Mouse (Mus musculus) neural tube, embryonic 14.5 days (tissue): ENCODE data around the gene Clec2g. TPM values are rescaled to one million over a fixed set of nuclear protein-coding genes. Genes with fewer than 3 reads are reported as not detected.
"Not testable (repeated sequence)": the region's sequence is repeated elsewhere in the genome, so short reads cannot be mapped to it uniquely, and the experiment has no call there.

Experiments used
- ATAC-seq: fragments of 200-750 bp; cut with Nextera tagmentation; 2 replicates; pipeline ENCODE4 v1.8.0; 2017; ENCODE audit warnings: low read depth, mild to moderate bottlenecking, moderate TSS enrichment, moderate library complexity
- H3K27ac ChIP-seq: fragments of 300-500 bp; sonication (generic); 2 replicates; pipeline ENCODE4 v1.5.1; 2014; ENCODE audit warnings: low read depth, mild to moderate bottlenecking, control low read depth, low read length, moderate library complexity, mixed read lengths
- H3K27me3 ChIP-seq: fragments of 300-500 bp; sonication (generic); 2 replicates; pipeline ENCODE4 v1.6.1; 2014; ENCODE audit warnings: low read length; ENCODE audit not compliant: control insufficient read depth, insufficient read depth
- H3K36me3 ChIP-seq: fragments of 300-500 bp; sonication (generic); 2 replicates; pipeline ENCODE4 v1.6.1; 2014; ENCODE audit warnings: low read length, mixed read lengths; ENCODE audit not compliant: control insufficient read depth, insufficient read depth
- H3K4me1 ChIP-seq: fragments of 300-500 bp; sonication (generic); 2 replicates; pipeline ENCODE4 v1.6.1; 2014; ENCODE audit warnings: low read length; ENCODE audit not compliant: control insufficient read depth, insufficient read depth
- H3K4me2 ChIP-seq: fragments of 300-500 bp; sonication (generic); 2 replicates; pipeline ENCODE4 v1.6.1; 2014; ENCODE audit warnings: mild to moderate bottlenecking, low read depth, low read length, control low read depth
- H3K4me3 ChIP-seq: fragments of 300-500 bp; sonication (generic); 2 replicates; pipeline ENCODE4 v1.5.1; 2014; ENCODE audit warnings: low read depth, low read length, control low read depth, mixed read lengths
- H3K9ac ChIP-seq: fragments of 300-500 bp; sonication (generic); replicated peaks from 2 replicates; pipeline ENCODE4 v1.6.1; 2014; ENCODE audit warnings: low read depth, mild to moderate bottlenecking, control low read depth, low read length, mixed read lengths
- H3K9me3 ChIP-seq: fragments of 300-500 bp; sonication (generic); 2 replicates; pipeline ENCODE4 v1.6.1; 2016; ENCODE audit warnings: low read length; ENCODE audit not compliant: control insufficient read depth
- WGBS: fragments of 180-500 bp; shearing (Covaris S2); extraction: QIAGEN DNeasy Blood & Tissue Kit; methylation state at CpG from one replicate; pipeline ENCODE4 v1.1.7; 2014; 5-methylcytosine and 5-hydroxymethylcytosine counted together
- polyA plus RNA-seq: library from polyadenylated mRNA; unstranded; fragments of >200 nt; fragmentation: Nextera tagmentation; extraction: Ambion mirVana; gene quantifications from 2 replicates; pipeline ENCODE4 v1.2.1, GENCODE M21; 2014

Clec2g gene
- polyA plus RNA-seq, result not detected in 2 replicates

DNA sequence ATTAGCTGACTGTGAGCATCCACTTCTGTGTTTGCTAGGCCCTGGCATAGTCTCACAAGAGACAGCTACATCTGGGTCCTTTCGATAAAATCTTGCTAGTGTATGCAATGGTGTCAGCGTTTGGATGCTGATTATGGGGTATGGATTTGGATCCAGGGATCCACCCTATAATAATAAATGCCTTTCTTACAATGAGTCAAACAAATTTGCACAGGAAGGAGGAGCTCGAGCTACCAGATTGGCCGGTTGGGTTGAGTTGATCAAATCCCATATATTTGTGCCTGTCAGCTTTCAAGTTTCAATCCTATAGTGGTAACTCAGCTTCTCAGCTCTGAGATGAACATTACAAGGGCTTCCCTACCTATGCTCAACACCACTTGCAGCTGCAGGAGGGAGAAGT, at the start of gene Clec2g:
Gene Clec2g (plus strand): TSS at position 301 of the 400 bp plus-strand sequence.
- H3K4me2 ChIP-seq, H3K9me3 ChIP-seq, ATAC-seq, H3K4me3 ChIP-seq, H3K36me3 ChIP-seq, H3K9ac ChIP-seq, H3K27ac ChIP-seq, H3K27me3 ChIP-seq, H3K4me1 ChIP-seq: not testable (repeated sequence)
- 97% methylated on average over 4 of the region's 4 CpGs for WGBS

DNA sequence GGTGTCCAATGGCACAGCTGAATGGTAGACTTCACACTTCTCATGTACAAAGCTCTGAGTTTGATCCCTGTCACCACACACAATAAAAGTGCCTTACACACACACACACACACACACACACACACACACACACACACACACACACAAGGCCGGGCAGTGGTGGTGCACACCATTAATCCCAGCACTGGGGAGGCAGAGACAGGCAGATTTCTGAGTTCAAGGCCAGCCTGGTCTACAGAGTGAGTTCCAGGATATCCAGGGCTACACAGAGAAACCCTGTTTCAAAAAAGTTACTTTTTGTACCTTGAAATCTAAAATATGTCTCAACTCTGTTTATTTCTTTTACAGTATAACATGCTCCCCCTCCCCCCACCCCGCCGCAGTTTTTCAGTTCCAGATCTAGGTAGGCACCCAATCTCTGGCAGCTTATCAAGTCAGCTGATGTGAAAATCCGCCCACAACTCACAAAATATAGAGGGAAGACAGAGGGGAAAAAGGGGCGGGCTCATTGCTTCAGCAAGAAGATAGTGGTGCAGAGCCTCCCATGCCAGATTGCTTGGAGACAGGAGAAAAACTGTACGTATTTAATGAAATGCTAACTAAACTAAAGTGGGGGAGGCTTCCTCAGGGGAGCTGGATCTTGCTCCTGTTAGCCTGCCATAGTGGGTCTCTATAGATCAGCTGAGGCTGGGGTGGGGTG, 46.9 kb upstream of the Clec2g start, which contains the start of gene Clec2i:
Gene Clec2i (plus strand): TSS at position 498 of the 700 bp plus-strand sequence.
- H3K4me3 ChIP-seq, H3K36me3 ChIP-seq, ATAC-seq, H3K4me2 ChIP-seq, H3K27me3 ChIP-seq, H3K4me1 ChIP-seq, H3K9ac ChIP-seq, H3K9me3 ChIP-seq, H3K27ac ChIP-seq: not testable (repeated sequence)
- 88% methylated on average over 6 of the region's 6 CpGs for WGBS

DNA sequence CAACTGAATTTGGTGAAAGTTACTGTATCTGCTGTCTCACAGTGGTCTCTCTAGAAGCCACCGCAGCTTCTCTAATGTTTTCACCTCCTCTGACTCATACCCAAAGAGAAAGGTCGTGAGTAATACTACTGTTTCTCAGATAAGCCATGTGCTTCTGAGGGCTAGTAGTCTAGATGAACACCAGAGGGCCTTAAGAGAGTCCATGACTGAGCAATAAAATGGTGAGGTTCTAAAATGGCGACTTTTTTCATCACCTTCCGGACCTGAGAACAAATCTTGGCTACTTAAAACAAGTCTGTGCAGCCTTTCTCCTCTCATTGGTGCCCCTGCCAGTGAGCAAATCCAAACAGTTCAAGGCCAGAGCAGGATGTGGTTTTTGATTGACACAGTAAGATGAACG, 45.3 kb upstream of the Clec2g start:
- H3K27me3 ChIP-seq, result no peaks in the 10 kb centered on the region
- H3K4me3 ChIP-seq, result no peak overlapping the region
- 84% methylated on average over 5 of the region's 5 CpGs for WGBS
- H3K4me2 ChIP-seq, result no peak overlapping the region
- no peak for ATAC-seq
- no peak overlapping the region for H3K27ac ChIP-seq
- no peak overlapping the region for H3K9ac ChIP-seq
- no peaks in the 10 kb centered on the region for H3K9me3 ChIP-seq
- no peaks in the 10 kb centered on the region for H3K4me1 ChIP-seq
- H3K36me3 ChIP-seq, result no peaks in the 10 kb centered on the region

DNA sequence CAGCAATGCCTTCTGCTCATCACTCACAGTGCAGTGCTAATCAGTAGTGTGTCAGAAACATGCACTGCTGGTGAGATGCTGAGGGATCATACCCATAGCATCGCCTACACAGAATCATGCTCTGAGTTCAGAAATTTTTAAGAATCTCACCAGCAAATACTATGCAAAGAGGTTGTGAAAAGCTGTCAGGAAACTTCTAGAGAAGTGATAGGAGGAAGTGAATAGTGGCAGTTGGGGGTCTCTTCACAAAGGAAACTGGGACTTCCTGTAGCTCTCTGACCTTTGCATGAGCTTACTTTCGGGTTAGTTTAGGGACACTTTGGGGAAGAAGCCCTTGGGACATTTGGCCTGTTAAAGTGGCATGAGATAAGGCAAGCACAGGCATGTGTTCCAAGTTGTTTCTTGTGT, 43.2 kb upstream of the Clec2g start, which contains the start of gene BC035044:
Gene BC035044 (minus strand): TSS at position 179 of the 408 bp plus-strand sequence.
- Histone ChIP-seq H3K9me3 (no peaks in the 10 kb centered on the region), H3K27ac (no peak within 1 kb of the TSS), H3K36me3 (no peaks in the 10 kb centered on the region), H3K27me3 (no peaks in the 10 kb centered on the region), H3K4me2 (no peak within 1 kb of the TSS), H3K9ac (no peak within 1 kb of the TSS), H3K4me1 (no peaks in the 10 kb centered on the region), H3K4me3 (no peak within 1 kb of the TSS)
- 84% methylated on average over 2 of the region's 2 CpGs for WGBS
- no peak for ATAC-seq

DNA sequence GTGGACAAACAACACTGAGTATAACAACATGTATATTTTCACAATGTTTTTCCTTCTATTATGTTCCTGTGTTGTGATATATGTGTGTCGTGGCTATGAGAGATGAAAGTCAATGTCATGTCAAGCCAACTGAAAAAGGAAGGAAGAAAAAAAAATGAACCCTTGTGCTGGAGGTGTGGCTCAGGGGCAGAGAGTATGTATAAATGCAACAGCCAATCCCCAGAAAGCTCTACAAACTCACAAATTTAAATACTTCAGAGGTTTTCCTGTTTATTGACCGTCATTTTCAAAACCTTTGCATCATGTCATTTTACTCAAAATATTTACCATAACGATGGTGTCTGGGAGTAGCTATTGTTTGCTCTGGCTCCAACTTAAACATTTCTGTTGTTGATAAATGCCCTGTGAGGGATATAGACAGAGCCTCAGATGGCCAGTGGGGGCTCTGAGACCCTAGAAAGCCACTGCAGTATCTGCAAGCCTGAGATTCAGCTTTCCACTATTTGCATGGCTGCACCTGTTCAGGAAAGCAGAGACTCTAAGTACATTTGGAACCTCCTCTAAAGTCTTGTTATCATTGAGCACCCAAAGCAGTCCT, 38.7 kb upstream of the Clec2g start:
- H3K9ac ChIP-seq, result no peak overlapping the region
- no peaks in the 10 kb centered on the region for H3K27me3 ChIP-seq
- H3K9me3 ChIP-seq, result no peaks in the 10 kb centered on the region
- no peak for ATAC-seq
- H3K4me3 ChIP-seq, result no peak overlapping the region
- H3K4me2 ChIP-seq, result no peak overlapping the region
- H3K27ac ChIP-seq, result no peak overlapping the region
- WGBS, result 85% methylated on average over 3 of the region's 3 CpGs
- H3K36me3 ChIP-seq, result no peaks in the 10 kb centered on the region
- H3K4me1 ChIP-seq, result no peaks in the 10 kb centered on the region

DNA sequence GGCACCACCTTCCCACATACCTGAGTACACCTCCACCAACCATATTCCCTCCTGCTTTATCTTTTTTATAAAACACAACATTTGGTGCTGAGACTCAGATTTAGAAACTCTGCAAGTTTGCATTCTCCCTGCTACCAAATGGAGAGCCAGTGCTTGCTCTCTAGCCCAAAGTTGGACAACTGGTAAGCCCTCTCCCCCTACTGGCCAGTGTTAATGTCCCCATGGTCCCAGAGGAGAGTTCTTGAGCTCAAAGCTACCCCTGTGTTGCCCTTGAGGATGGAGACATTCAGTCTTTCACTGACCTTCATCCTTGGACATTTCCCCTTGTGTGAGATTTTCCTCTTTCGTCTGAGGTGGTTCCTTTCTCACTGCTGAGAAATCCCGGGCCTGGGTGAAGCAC, 34.1 kb upstream of the Clec2g start:
- ATAC-seq, result no peak
- 79% methylated on average over 2 of the region's 2 CpGs for WGBS
- Histone ChIP-seq H3K27ac (no peak overlapping the region), H3K4me2 (no peak overlapping the region), H3K36me3 (no peaks in the 10 kb centered on the region), H3K9me3 (no peaks in the 10 kb centered on the region), H3K4me1 (no peaks in the 10 kb centered on the region), H3K27me3 (no peaks in the 10 kb centered on the region), H3K9ac (no peak overlapping the region), H3K4me3 (no peak overlapping the region)

DNA sequence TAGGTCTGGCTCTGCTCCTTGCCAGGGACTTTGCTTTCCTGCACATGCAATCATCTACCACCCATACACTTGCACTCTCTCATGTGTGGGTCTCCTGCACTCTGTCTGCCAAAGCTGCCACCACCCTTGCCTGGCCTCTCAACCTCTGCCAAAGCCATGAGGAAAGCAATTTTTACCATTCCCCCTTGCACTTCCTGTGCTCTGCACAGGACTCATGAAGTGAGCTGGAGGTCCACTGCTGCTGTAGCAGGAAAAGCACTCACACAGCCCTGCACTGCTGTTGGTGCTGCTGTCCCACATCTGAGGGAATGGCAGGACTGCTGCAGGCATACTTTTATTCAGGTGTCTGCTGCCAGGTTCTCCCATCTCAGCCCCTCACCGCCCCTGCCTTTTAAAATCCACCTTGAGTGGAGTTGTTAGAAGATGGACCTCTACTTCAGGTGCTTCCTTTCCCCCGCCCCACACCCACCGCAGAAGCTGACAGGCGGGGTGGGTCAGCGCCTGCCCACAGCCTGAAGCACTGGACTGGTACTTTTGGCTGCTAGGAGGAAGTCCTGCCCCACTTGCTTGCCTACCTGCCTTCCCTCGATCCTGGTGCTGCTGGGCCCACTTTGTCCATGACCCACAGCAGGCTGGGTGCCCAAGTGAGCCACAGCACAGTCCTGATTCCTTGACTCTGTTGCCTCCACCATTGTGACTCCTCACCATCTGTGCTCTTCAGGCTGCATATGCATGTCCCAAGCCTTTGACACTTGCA, 33.2 kb upstream of the Clec2g start:
- not testable (repeated sequence) for H3K4me1 ChIP-seq

DNA sequence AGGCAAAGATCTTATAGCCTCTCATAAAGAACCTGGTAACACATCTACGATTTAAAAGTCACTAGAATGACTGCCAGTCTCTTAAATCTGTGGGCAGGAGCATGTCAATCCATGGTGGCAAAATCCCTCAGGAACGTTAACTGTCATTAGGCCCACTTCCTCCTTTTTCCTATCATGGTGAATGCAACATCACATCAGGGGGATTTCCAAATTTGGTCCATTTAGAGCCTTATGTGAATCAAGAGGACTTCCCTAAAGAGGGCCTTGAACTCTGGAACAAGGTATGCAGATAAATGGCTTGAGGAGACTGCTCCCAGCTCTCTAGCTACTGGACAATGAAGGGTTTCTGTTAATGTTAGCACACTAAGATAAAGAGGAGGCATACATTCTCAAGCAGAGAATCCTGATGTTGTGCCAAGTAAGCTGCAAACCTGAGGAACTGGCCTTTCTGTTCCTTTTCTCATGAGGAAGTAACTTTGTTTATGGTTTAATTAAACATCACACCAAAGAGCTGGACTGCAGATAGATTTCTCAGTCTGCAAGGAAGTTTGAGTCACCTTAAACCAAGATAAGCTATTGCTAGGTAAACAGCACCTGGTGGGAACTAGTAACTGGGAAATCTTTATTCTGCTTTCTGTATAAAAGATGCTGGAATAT, 20.5 kb upstream of the Clec2g start:
- H3K27ac ChIP-seq, result no peak overlapping the region
- H3K9ac ChIP-seq, result no peak overlapping the region
- no peak overlapping the region for H3K4me3 ChIP-seq
- no peak for ATAC-seq
- WGBS, result 85% methylated on average over 2 of the region's 2 CpGs
- H3K9me3 ChIP-seq, result no peaks in the 10 kb centered on the region
- no peaks in the 10 kb centered on the region for H3K36me3 ChIP-seq
- no peak overlapping the region for H3K4me2 ChIP-seq
- H3K27me3 ChIP-seq, result no peaks in the 10 kb centered on the region
- no peaks in the 10 kb centered on the region for H3K4me1 ChIP-seq

More for the DNA sequence above, 33.2 kb upstream of the Clec2g start:
- not testable (repeated sequence) for H3K4me3 ChIP-seq, H3K9me3 ChIP-seq, H3K27ac ChIP-seq, ATAC-seq, H3K4me2 ChIP-seq, H3K36me3 ChIP-seq, H3K27me3 ChIP-seq, H3K9ac ChIP-seq
- WGBS, result 97% methylated on average over 6 of the region's 6 CpGs
